Comparison of ENCODE assay signal across 9 mouse cellular contexts in genomic region chr16:34959261-34959660, GRCm38 (mm10).
DNase-seq lines count a peak whose midpoint lies in the region; ATAC-seq and TF ChIP-seq lines count a peak whose summit lies in the region.
"Had no signal": no experiment of that assay in that cellular context is flagged by ENCODE, and none has a peak within 500 bp of the region (broad histone marks: within the 10 kb centered on the region; RNA-seq: fewer than 3 reads in every experiment).

No protein-coding gene starts in this region.

- no peak for ATAC-seq in intestine, embryonic 14.5 days (replicated peaks; ENCODE audit: low FRiP score, low TSS enrichment, low read depth)
- no peak for ATAC-seq in intestine, postnatal 0 days
- ATAC-seq in embryonic facial prominence, embryonic 13.5 days (ENCODE audit: insufficient number of reproducible peaks, insufficient read depth, low FRiP score, low TSS enrichment, low read depth) = no peak
- no peak for ATAC-seq in heart, embryonic 16.5 days (replicated peaks; ENCODE audit: extremely low read depth, insufficient read depth, low FRiP score)

- H3K4me3 ChIP-seq in intestine, embryonic 14.5 days (ENCODE audit: low read depth, low read length) = no peak overlapping the region
- no peak overlapping the region for H3K4me3 ChIP-seq in intestine, postnatal 0 days (ENCODE audit: low read depth, low read length)
- no peak overlapping the region for H3K4me3 ChIP-seq in embryonic facial prominence, embryonic 13.5 days
- H3K4me3 ChIP-seq in heart, embryonic 16.5 days (ENCODE audit: low read length) = no peak overlapping the region

- H3K9ac ChIP-seq in intestine, embryonic 14.5 days (ENCODE audit: low read length) = no peak overlapping the region
- no peak overlapping the region for H3K9ac ChIP-seq in intestine, postnatal 0 days (ENCODE audit: low read depth, low read length)
- no peak overlapping the region for H3K9ac ChIP-seq in embryonic facial prominence, embryonic 13.5 days
- peak overlapping the region; percentile 34 for H3K9ac ChIP-seq in heart, embryonic 16.5 days (ENCODE audit: low read length)

- DNase-seq in intestine, embryonic 14.5 days (ENCODE audit: low spot score) = no peak
- peak; percentile 77 for DNase-seq in lung, postnatal 10 days
- no peak for DNase-seq in left cerebral cortex, adult 18-20 months (ENCODE audit: low spot score in 2 of 2)
- DNase-seq in B cell, adult 2 months = no peak
- DNase-seq: cerebellum, adult 8-10 months; thymus, postnatal 36 days had no signal

- peaks cover 39% of the 10 kb centered on the region for H3K36me3 ChIP-seq in intestine, embryonic 14.5 days (ENCODE audit: control insufficient read depth, insufficient read depth, low read length)
- H3K36me3 ChIP-seq in intestine, postnatal 0 days (ENCODE audit: control insufficient read depth, insufficient read depth) = peaks cover 55% of the 10 kb centered on the region
- peaks cover 14% of the 10 kb centered on the region for H3K36me3 ChIP-seq in embryonic facial prominence, embryonic 13.5 days
- peaks cover 5% of the 10 kb centered on the region; the same call in 1 of the 2 replicates for H3K36me3 ChIP-seq in heart, embryonic 16.5 days (ENCODE audit: control insufficient read depth, insufficient read depth)

- H3K27me3 ChIP-seq in intestine, embryonic 14.5 days (replicated peaks; ENCODE audit: control insufficient read depth, insufficient read depth, low read length) = no peaks in the 10 kb centered on the region
- no peaks in the 10 kb centered on the region for H3K27me3 ChIP-seq in intestine, postnatal 0 days (replicated peaks; ENCODE audit: control insufficient read depth, insufficient read depth, low read length)
- H3K27me3 ChIP-seq in embryonic facial prominence, embryonic 13.5 days = no peaks in the 10 kb centered on the region
- H3K27me3 ChIP-seq in heart, embryonic 16.5 days (ENCODE audit: control insufficient read depth, insufficient read depth, low read length) = no peaks in the 10 kb centered on the region

- peak overlapping the region; percentile 88 for H3K27ac ChIP-seq in intestine, embryonic 14.5 days (ENCODE audit: low read depth)
- no peak overlapping the region for H3K27ac ChIP-seq in intestine, postnatal 0 days (ENCODE audit: low read depth, low read length)
- H3K27ac ChIP-seq in embryonic facial prominence, embryonic 13.5 days = peak overlapping the region; percentile 80
- peak overlapping the region; percentile 93 for H3K27ac ChIP-seq in heart, embryonic 16.5 days (ENCODE audit: low read length)

- no peak overlapping the region for H3K4me2 ChIP-seq in intestine, embryonic 14.5 days (ENCODE audit: low read length)
- H3K4me2 ChIP-seq in intestine, postnatal 0 days (replicated peaks; ENCODE audit: low read depth) = no peak overlapping the region
- no peak overlapping the region for H3K4me2 ChIP-seq in embryonic facial prominence, embryonic 13.5 days
- no peak overlapping the region for H3K4me2 ChIP-seq in heart, embryonic 16.5 days (ENCODE audit: low read depth, low read length)

- H3K9me3 ChIP-seq in intestine, embryonic 14.5 days (ENCODE audit: control insufficient read depth, low read length) = no peaks in the 10 kb centered on the region
- H3K9me3 ChIP-seq in intestine, postnatal 0 days (ENCODE audit: control insufficient read depth) = no peaks in the 10 kb centered on the region
- H3K9me3 ChIP-seq in embryonic facial prominence, embryonic 13.5 days = no peaks in the 10 kb centered on the region
- peaks cover 4% of the 10 kb centered on the region; the same call in 1 of the 2 replicates for H3K9me3 ChIP-seq in heart, embryonic 16.5 days (replicated peaks; ENCODE audit: control insufficient read depth, low read length)

- no peak for TF ChIP-seq CTCF in intestine, postnatal 0 days (IDR thresholded peaks at IDR 0.05; ENCODE audit: low read depth)

- H3K4me1 ChIP-seq in intestine, embryonic 14.5 days (replicated peaks; ENCODE audit: control insufficient read depth, insufficient read depth, low read length) = peaks cover 44% of the 10 kb centered on the region
- H3K4me1 ChIP-seq in intestine, postnatal 0 days (replicated peaks; ENCODE audit: control insufficient read depth, insufficient read depth, low read length) = no peaks in the 10 kb centered on the region
- peaks cover 49% of the 10 kb centered on the region for H3K4me1 ChIP-seq in embryonic facial prominence, embryonic 13.5 days
- peaks cover 59% of the 10 kb centered on the region for H3K4me1 ChIP-seq in heart, embryonic 16.5 days (ENCODE audit: control insufficient read depth, insufficient read depth, low read length)

- WGBS in intestine, embryonic 14.5 days = 78% methylated on average over 5 of the region's 5 CpGs
- WGBS in intestine, postnatal 0 days = 75% methylated on average over 5 of the region's 5 CpGs
- 75% methylated on average over 5 of the region's 5 CpGs for WGBS in embryonic facial prominence, embryonic 13.5 days
- WGBS in heart, embryonic 16.5 days = 61% methylated on average over 5 of the region's 5 CpGs
